Mouse (Mus musculus) E14TG2a.4 (cell line): ENCODE measurements around the gene Hap1.

Experiments
- CTCF ChIP-seq: conservative IDR thresholded peaks from 2 replicates; pipeline ENCODE4 v1.5.1; 2014; ENCODE audit warnings: low read length
- NANOG ChIP-seq: IDR thresholded peaks from 2 replicates; pipeline ENCODE4 v1.6.1; 2014; ENCODE audit warnings: borderline replicate concordance, low read length, mixed read lengths

DNA sequence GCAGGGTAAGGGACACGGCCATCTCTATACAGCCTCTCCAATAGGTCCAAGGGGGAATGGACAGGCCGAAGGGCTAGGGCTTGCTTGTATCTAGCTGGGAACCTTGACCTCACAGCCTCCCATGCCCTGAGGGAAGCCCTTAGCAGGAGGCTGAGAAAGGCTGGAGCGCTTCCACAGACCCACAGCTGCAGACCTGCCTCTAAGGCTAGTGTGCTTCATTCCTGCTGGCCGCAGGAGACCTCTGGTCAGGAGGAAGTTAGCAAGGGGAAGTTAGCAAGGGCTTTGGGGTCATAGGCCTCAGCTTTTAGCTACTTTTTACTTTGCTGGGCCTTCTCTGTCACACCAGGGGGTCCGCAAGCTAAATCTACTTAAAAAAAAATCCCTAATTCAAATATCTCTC is 22.5 kb upstream of the Hap1 start:
- TF ChIP-seq CTCF (no peak), NANOG (no peak)
